Mouse (Mus musculus) activated CD4-positive, CD25-positive, alpha-beta regulatory T cell (primary cell): Measurements from ENCODE around the gene Tcp10c. TPM values are rescaled to one million over a fixed set of nuclear protein-coding genes. Genes with fewer than 3 reads are reported as not detected.

Source experiments
- polyA plus RNA-seq, 2 experiments: library from polyadenylated mRNA; unstranded; fragments of 100-300 nt; shearing (Covaris generic); gene quantifications; one replicate each; pipeline ENCODE4 v1.2.1; 2017

Tcp10c gene
- under 1 TPM in 1 of 2 experiments, not detected in 1; 0.10 TPM for polyA plus RNA-seq

GRCm38 (mm10) chr17:13354521-13354920, at the start of gene Tcp10c:
Gene Tcp10c (plus strand): TSS chr17:13354572.

Other genes starting within 250 kb of the Tcp10c start
- gene Unc93a, start 222.8 kb upstream of the Tcp10c start, polyA plus RNA-seq, result under 1 TPM in 1 of 2 experiments, not detected in 1; 0.09 TPM
- under 1 TPM in 1 of 2 experiments, not detected in 1; 0.39 TPM for gene Smok2a, start 133.4 kb upstream of the Tcp10c start, polyA plus RNA-seq
- 1 to 10 TPM in 1 of 2 experiments, not detected in 1; 1.2 TPM for gene Smok2b, start 124.3 kb upstream of the Tcp10c start, polyA plus RNA-seq